Mouse (Mus musculus): Measurements from ENCODE around the gene Olfr800.

Gene Olfr800

DNA sequence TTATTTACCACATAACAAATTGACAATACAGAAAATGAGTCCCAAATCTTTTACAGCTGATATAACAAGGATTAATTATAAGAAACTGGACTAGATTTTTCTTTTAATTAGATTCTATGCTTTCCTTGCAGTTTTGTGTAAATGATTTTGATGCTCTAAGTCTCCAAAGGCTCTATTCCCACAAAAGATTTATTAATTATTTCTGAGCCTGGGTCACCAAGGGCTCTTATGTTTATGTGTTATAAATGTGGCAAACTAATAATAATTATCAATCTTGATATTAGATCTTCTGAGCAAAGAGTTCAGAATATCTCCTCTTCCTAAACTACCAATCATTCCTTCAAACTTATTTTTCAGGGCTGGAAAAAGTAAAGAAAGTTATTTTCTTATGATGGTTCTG is at the start of gene Olfr800:
Gene Olfr800 (plus strand): TSS at position 301 of the 400 bp plus-strand sequence.
- no peak for DNase-seq

DNA sequence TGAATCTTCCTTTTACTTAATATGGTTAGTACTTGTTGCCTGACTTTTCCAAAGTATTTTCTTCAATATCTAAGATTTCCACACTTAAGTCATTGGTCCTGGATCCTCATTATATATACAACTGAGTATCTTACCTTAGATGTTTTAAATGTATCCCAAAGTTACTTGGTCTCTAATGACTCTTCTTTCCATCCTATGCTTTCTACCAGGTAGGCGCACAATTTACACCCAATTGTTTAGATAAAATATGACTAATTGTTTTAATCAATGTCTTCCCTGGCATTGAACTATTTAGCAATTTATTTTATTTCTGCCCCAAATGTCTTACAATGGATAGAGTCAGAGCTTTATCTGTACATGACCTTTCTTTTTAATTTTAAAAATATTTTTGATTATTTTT is 45.0 kb upstream of the Olfr800 start, which contains the start of gene Olfr796:
Gene Olfr796 (minus strand): TSS at position 101 of the 400 bp plus-strand sequence.
- DNase-seq: no peak

DNA sequence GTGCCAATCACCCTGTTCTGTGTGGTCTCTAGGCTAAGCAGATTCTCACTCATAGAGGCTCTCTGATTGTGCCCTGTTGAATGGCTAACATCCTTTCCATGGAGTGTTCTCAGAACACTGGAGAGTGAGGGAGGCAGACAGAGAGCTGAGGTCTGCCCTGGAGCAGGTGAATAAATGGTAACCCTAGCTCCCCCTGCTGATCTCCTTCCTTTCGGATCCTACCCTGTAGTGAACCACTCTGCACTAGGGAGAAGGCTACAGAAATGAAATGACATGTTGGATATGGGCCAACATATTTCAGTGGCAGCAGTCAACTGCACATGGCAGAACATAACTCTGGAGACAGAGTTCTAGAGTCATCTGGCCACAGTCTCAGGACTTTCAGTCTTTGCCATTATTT is 35.8 kb upstream of the Olfr800 start:
- no peak for DNase-seq

DNA sequence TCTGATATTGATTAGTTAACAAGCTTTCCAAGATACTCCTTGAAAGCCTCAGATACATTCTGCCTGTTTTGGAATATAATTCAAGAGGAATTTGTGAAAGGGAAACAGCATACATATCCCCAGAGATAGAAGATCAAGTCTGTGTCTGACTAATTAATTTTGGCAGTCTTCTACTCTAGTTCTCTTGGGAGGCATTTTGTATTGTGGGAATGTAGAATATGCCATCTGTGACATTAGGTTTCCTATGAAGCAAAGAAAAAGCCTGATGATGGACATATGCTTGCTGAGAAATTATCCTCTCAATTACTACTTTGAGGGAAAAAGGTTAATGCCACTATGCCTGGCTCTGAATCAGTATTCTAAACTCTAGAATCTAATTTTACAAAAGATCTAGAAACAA is 34.2 kb upstream of the Olfr800 start:
- no peak for DNase-seq

DNA sequence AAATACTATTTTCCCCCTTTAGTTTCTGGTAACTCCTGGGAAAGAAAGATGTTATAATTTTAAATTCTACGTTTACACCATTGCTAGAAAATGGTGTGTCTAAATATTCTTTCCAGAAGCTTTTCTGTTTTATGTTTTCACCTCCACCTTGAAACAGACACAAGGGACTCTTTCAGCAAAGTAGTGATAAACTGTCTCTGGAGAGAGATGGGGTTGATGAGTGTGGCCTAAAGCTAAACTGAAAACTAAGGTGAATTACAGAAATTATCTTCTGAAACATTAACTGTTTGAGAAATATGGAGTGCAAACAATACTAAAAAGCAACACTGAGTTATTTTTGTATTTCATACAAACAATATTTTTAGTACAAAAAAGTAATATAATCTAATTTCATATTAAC is 29.7 kb upstream of the Olfr800 start, which contains the start of gene Olfr798:
Gene Olfr798 (minus strand): TSS at position 101 of the 400 bp plus-strand sequence.
- DNase-seq: no peak

DNA sequence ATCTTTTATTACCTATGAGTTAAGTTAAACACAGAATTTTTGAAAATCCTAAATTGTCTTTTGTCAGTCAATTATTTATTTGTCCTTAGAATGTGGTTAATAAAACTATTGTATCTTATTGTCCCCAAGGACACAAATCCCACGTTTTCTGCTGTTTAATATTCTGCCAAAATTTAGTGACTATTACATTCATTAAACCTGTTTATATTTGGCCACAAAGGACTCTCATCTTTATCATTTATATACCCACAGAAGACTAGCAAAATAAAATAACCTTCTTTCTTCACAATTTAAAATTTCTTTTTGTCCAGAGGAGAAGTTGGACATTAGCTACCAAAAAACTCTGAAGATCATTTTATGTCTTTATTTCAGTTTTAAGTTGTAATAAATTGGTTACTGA is 20.3 kb upstream of the Olfr800 start, which contains the start of gene Olfr799:
Gene Olfr799 (plus strand): TSS at position 301 of the 400 bp plus-strand sequence.
- DNase-seq: no peak

DNA sequence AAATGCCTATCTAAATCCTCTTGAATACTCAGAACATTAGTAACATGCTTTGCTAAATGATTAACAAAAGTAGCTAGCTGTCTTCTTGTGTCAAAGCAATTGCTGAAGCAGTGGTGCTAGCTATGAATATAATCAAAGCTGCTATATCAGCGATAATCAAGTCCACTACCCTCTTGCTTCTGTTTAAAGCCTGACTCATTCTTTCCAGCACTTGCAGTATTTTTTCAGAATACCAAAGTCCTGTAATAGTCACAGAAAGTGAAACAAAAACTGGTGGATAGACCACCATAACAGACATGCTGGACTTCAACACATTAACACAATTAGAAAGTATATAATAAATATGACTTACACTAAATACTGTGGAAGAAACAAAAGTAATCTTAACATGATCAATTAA is 5.7 kb upstream of the Olfr800 start:
- DNase-seq: no peak

DNA sequence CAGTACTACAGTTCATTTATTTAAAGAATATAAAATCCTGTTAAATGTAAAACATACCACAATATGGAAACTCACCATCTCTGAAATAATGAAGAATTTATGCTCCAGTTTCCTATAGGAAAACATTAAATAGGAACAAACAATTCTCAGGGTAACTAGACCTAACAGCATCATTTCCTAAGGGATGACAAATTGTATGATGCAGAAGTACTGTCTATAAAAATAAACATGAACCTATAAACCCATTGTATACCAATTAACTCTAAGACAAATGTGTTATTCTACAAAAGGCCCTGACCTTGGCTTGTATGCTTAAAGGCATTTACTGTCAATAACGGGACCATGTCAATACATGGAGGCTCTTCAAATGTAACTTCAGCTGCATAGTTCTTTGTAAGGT is 16.3 kb downstream of the Olfr800 start, which contains the start of gene Olfr801:
Gene Olfr801 (minus strand): TSS at position 101 of the 400 bp plus-strand sequence.
- DNase-seq: no peak

DNA sequence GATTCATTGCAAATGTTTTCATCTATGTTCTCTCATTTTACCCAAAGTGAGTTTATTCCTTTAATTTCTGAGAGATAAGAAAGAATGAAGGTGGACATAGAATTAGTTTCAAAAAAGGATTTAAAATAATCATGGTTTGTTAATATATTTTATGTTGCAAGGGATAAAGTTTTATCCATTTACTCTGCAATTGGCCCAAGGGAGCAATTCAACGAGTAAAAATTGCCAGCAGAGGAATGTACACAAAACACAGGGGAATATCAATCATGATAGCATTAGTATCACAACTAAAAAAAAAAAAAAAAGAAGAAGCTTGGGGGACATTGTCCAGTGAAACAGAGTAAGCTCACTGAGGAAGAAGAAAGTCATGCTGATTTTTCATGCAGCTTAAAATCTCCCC is 30.6 kb downstream of the Olfr800 start, which contains the start of gene Olfr802:
Gene Olfr802 (minus strand): TSS at position 101 of the 400 bp plus-strand sequence.
- no peak for DNase-seq

DNA sequence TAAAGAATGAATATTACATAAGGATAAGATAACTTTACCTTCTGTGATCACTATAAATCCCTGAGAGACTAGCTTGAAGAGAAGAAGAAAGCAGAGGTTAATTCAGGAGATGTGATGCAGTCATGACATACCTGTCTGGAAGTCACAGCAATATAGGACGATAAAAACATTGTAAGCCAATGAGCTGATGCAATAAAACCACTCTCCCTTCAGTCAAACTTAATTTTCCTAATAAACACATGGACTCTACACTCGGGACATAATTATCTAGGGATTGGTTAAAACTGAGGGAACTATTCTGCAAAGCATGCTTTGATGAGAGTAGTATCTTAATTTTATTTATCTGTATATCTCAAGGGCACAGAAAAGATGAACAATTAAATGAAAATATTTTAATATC is 36.7 kb downstream of the Olfr800 start, which contains the start of gene Olfr803:
Gene Olfr803 (minus strand): TSS at position 101 of the 400 bp plus-strand sequence.
- DNase-seq: no peak

DNA sequence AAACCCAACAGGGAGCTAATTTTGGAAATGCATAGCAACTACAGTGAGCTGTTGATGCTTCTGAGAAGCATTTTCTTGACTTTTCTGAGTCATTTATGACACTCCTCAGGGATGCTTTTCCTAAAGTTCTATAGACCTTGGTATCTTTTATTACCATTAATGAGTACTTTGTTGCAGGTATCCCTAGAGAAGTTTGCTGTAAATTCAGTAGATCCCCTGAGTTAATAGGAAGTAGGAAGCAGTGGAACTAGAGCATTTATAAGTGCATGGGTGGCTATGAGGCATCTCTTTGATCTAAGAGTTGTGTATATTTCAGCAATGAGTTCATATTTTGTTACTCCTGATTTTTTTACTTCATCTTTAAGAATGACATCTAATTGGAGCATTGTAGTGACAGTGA is 45.4 kb downstream of the Olfr800 start, which contains the start of gene Olfr804:
Gene Olfr804 (plus strand): TSS at position 301 of the 400 bp plus-strand sequence.
- DNase-seq: no peak
